Mouse (Mus musculus): ENCODE results near the gene Mbnl1. TPM values are rescaled to one million over a fixed set of nuclear protein-coding genes. Genes with fewer than 3 reads are reported as not detected.

Gene Mbnl1
- polyA plus RNA-seq, 1 experiment from 2014 or later = 101 TPM

GRCm38 (mm10) chr3:60559762-60560161 is 87.1 kb downstream of the Mbnl1 start:
- Histone ChIP-seq H3K36me3 (no peaks in the 10 kb centered on the region), H3K9me3 (no peaks in the 10 kb centered on the region), H3K4me1 (peaks cover 18% of the 10 kb centered on the region), H3K9ac (no peak overlapping the region), H3K4me3 (no peak overlapping the region), H3K27me3 (no peaks in the 10 kb centered on the region), H3K4me2 (no peak overlapping the region), H3K27ac (no peak overlapping the region)
- ATAC-seq (ENCODE audit: insufficient number of reproducible peaks, insufficient read depth, low FRiP score, low TSS enrichment, low read depth) = no peak
- WGBS = 80% methylated on average over 2 of the region's 2 CpGs

- WGBS = 71% methylated on average over 10 of the region's 10 CpGs
- Histone ChIP-seq H3K4me3 (no peak overlapping the region), H3K9me3 (no peaks in the 10 kb centered on the region), H3K27ac (no peak overlapping the region), H3K27me3 (no peaks in the 10 kb centered on the region), H3K4me1 (peaks cover 24% of the 10 kb centered on the region), H3K9ac (no peak overlapping the region), H3K36me3 (no peaks in the 10 kb centered on the region), H3K4me2 (no peak overlapping the region)
- ATAC-seq (ENCODE audit: insufficient number of reproducible peaks, insufficient read depth, low FRiP score, low TSS enrichment, low read depth) = no peak
Observed at GRCm38 (mm10) chr3:60563529-60564243, 91.1 kb downstream of the Mbnl1 start.

- H3K27me3 ChIP-seq = no peaks in the 10 kb centered on the region
- 76% methylated on average over 2 of the region's 2 CpGs for WGBS
- no peak overlapping the region for H3K27ac ChIP-seq
Observed at GRCm38 (mm10) chr3:60564244-60564643, 91.6 kb downstream of the Mbnl1 start.

GRCm38 (mm10) chr3:60565204-60565603 is 92.6 kb downstream of the Mbnl1 start:
- 94% methylated on average over 3 of the region's 3 CpGs for WGBS
- H3K4me3 ChIP-seq = no peak overlapping the region
- H3K27ac ChIP-seq = no peak overlapping the region
- no peaks in the 10 kb centered on the region for H3K36me3 ChIP-seq
- no peak overlapping the region for H3K9ac ChIP-seq
- no peak for ATAC-seq (ENCODE audit: insufficient number of reproducible peaks, insufficient read depth, low FRiP score, low TSS enrichment, low read depth)
- H3K4me2 ChIP-seq = no peak overlapping the region
- no peaks in the 10 kb centered on the region for H3K9me3 ChIP-seq
- H3K4me1 ChIP-seq = peaks cover 32% of the 10 kb centered on the region
- no peaks in the 10 kb centered on the region for H3K27me3 ChIP-seq

More at GRCm38 (mm10) chr3:60564244-60564643, 91.6 kb downstream of the Mbnl1 start:
- no peak overlapping the region for H3K9ac ChIP-seq
- no peak for ATAC-seq (ENCODE audit: insufficient number of reproducible peaks, insufficient read depth, low FRiP score, low TSS enrichment, low read depth)
- H3K4me3 ChIP-seq = no peak overlapping the region
- peaks cover 27% of the 10 kb centered on the region for H3K4me1 ChIP-seq
- no peak overlapping the region for H3K4me2 ChIP-seq
- no peaks in the 10 kb centered on the region for H3K36me3 ChIP-seq
- H3K9me3 ChIP-seq = no peaks in the 10 kb centered on the region

GRCm38 (mm10) chr3:60565950-60566349 is 93.3 kb downstream of the Mbnl1 start:
- Histone ChIP-seq H3K4me1 (peaks cover 37% of the 10 kb centered on the region), H3K9ac (no peak overlapping the region), H3K4me3 (no peak overlapping the region), H3K9me3 (no peaks in the 10 kb centered on the region), H3K27me3 (no peaks in the 10 kb centered on the region), H3K4me2 (no peak overlapping the region), H3K36me3 (no peaks in the 10 kb centered on the region), H3K27ac (no peak overlapping the region)
- WGBS = 88% methylated on average over 3 of the region's 3 CpGs
- ATAC-seq (ENCODE audit: insufficient number of reproducible peaks, insufficient read depth, low FRiP score, low TSS enrichment, low read depth) = no peak

GRCm38 (mm10) chr3:60568171-60568684 is 95.6 kb downstream of the Mbnl1 start:
- WGBS = 39% methylated on average over 1 of the region's 1 CpGs
- Histone ChIP-seq H3K4me2 (no peak overlapping the region), H3K9me3 (no peaks in the 10 kb centered on the region), H3K4me3 (no peak overlapping the region), H3K9ac (no peak overlapping the region), H3K4me1 (peaks cover 30% of the 10 kb centered on the region), H3K27me3 (no peaks in the 10 kb centered on the region), H3K27ac (no peak overlapping the region), H3K36me3 (no peaks in the 10 kb centered on the region)
- ATAC-seq (ENCODE audit: insufficient number of reproducible peaks, insufficient read depth, low FRiP score, low TSS enrichment, low read depth) = no peak

- H3K9me3 ChIP-seq = no peaks in the 10 kb centered on the region
- H3K27me3 ChIP-seq = no peaks in the 10 kb centered on the region
- no peak for ATAC-seq (ENCODE audit: insufficient number of reproducible peaks, insufficient read depth, low FRiP score, low TSS enrichment, low read depth)
- H3K9ac ChIP-seq = no peak overlapping the region
- H3K36me3 ChIP-seq = no peaks in the 10 kb centered on the region
- 58% methylated on average over 6 of the region's 6 CpGs for WGBS
- H3K4me1 ChIP-seq = peaks cover 23% of the 10 kb centered on the region
- no peak overlapping the region for H3K4me3 ChIP-seq
- no peak overlapping the region for H3K27ac ChIP-seq
- no peak overlapping the region for H3K4me2 ChIP-seq
Observed at GRCm38 (mm10) chr3:60568801-60569568, 96.4 kb downstream of the Mbnl1 start.

GRCm38 (mm10) chr3:60569781-60570180 is 97.2 kb downstream of the Mbnl1 start:
- no peaks in the 10 kb centered on the region for H3K9me3 ChIP-seq
- H3K9ac ChIP-seq = no peak overlapping the region
- 75% methylated on average over 2 of the region's 2 CpGs for WGBS
- ATAC-seq (ENCODE audit: insufficient number of reproducible peaks, insufficient read depth, low FRiP score, low TSS enrichment, low read depth) = no peak
- H3K4me2 ChIP-seq = no peak overlapping the region
- H3K4me3 ChIP-seq = no peak overlapping the region
- no peak overlapping the region for H3K27ac ChIP-seq
- no peaks in the 10 kb centered on the region for H3K36me3 ChIP-seq
- H3K4me1 ChIP-seq = peaks cover 20% of the 10 kb centered on the region
- no peaks in the 10 kb centered on the region for H3K27me3 ChIP-seq

GRCm38 (mm10) chr3:60570491-60571022 is 97.9 kb downstream of the Mbnl1 start:
- Histone ChIP-seq H3K4me3 (no peak overlapping the region), H3K9ac (no peak overlapping the region), H3K27me3 (no peaks in the 10 kb centered on the region), H3K27ac (no peak overlapping the region), H3K36me3 (no peaks in the 10 kb centered on the region), H3K4me2 (no peak overlapping the region), H3K9me3 (no peaks in the 10 kb centered on the region), H3K4me1 (peaks cover 26% of the 10 kb centered on the region)
- WGBS = 63% methylated on average over 5 of the region's 5 CpGs
- ATAC-seq (ENCODE audit: insufficient number of reproducible peaks, insufficient read depth, low FRiP score, low TSS enrichment, low read depth) = no peak

GRCm38 (mm10) chr3:60571493-60571892 is 98.9 kb downstream of the Mbnl1 start:
- Histone ChIP-seq H3K27me3 (no peaks in the 10 kb centered on the region), H3K4me3 (no peak overlapping the region), H3K4me2 (no peak overlapping the region), H3K9ac (no peak overlapping the region), H3K27ac (no peak overlapping the region), H3K36me3 (no peaks in the 10 kb centered on the region), H3K9me3 (no peaks in the 10 kb centered on the region), H3K4me1 (peaks cover 30% of the 10 kb centered on the region)
- ATAC-seq (ENCODE audit: insufficient number of reproducible peaks, insufficient read depth, low FRiP score, low TSS enrichment, low read depth) = no peak
- 84% methylated on average over 1 of the region's 1 CpGs for WGBS

- Histone ChIP-seq H3K36me3 (no peaks in the 10 kb centered on the region), H3K9ac (no peak overlapping the region), H3K27me3 (no peaks in the 10 kb centered on the region), H3K27ac (no peak overlapping the region), H3K4me2 (no peak overlapping the region), H3K4me3 (no peak overlapping the region), H3K4me1 (peaks cover 29% of the 10 kb centered on the region), H3K9me3 (no peaks in the 10 kb centered on the region)
- no peak for ATAC-seq (ENCODE audit: insufficient number of reproducible peaks, insufficient read depth, low FRiP score, low TSS enrichment, low read depth)
- whole genome bisulfite sequencing = 85% methylated on average over 9 of the region's 9 CpGs
Observed at GRCm38 (mm10) chr3:60574199-60574598, 101.6 kb downstream of the Mbnl1 start.

Data from embryonic facial prominence, embryonic 13.5 days (tissue).